Mouse (Mus musculus): ENCODE results near the gene Hist1h2ak. TPM values are rescaled to one million over a fixed set of nuclear protein-coding genes. Genes with fewer than 3 reads are reported as not detected.
"Not testable (repeated sequence)": the region's sequence is repeated elsewhere in the genome, so short reads cannot be mapped to it uniquely, and the experiment has no call there.

Hist1h2ak gene
- polyA plus RNA-seq, 1 experiment from 2014 or later: 7.5 TPM

- Histone ChIP-seq H3K4me2 (replicated peaks; ENCODE audit: low read depth, low read length) (peak overlapping the region; percentile 47; the same call in 1 of the 2 replicates), H3K4me1 (ENCODE audit: insufficient read depth, low read depth, low read length) (no peaks in the 10 kb centered on the region), H3K4me3 (ENCODE audit: low read depth, low read length) (peak overlapping the region; percentile 33; the same call in 1 of the 2 replicates), H3K36me3 (ENCODE audit: insufficient read depth, low read length) (no peaks in the 10 kb centered on the region), H3K27ac (ENCODE audit: low read length) (no peak overlapping the region), H3K9me3 (ENCODE audit: low read length) (no peaks in the 10 kb centered on the region), H3K9ac (replicated peaks; ENCODE audit: low read depth) (no peak overlapping the region), H3K27me3 (replicated peaks; ENCODE audit: insufficient read depth, low read length) (no peaks in the 10 kb centered on the region)
- TF ChIP-seq CTCF (IDR thresholded peaks at IDR 0.05) (no peak), EP300 (IDR thresholded peaks at IDR 0.05) (no peak)
- DNase-seq (ENCODE audit: low spot score) (peak; percentile 27), ATAC-seq (peak; percentile 24)
- 27% methylated on average over 13 of the region's 21 CpGs for WGBS
Observed at GRCm38 (mm10) chr13:21787760-21788593, 34.4 kb upstream of the Hist1h2ak start.

GRCm38 (mm10) chr13:21786899-21787629 is 33.4 kb upstream of the Hist1h2ak start, which contains the start of the genes Hist1h2an and Hist1h2bp:
Gene Hist1h2an, minus strand, starts transcription at chr13:21787218.
Gene Hist1h2bp, plus strand, starts transcription at chr13:21787461.
- TF ChIP-seq EP300 (IDR thresholded peaks at IDR 0.05): 0 out of 2 replicates have a peak, but pooled peaks have one; percentile 43
- ATAC-seq: peak; percentile 96
- under 1% methylated on average over 32 of the region's 63 CpGs for WGBS

GRCm38 (mm10) chr13:21786189-21786898 is 32.7 kb upstream of the Hist1h2ak start:
- 0 out of 2 replicates have a peak overlapping the region, but pooled peaks have one; percentile 21 for H3K27ac ChIP-seq (ENCODE audit: low read length)
- H3K27me3 ChIP-seq (replicated peaks; ENCODE audit: insufficient read depth, low read length): no peaks in the 10 kb centered on the region
- WGBS: 4% methylated on average over 8 of the region's 8 CpGs
- peak overlapping the region; percentile 33 for H3K4me3 ChIP-seq (ENCODE audit: low read depth, low read length)
- peaks cover 4% of the 10 kb centered on the region; the same call in 1 of the 2 replicates for H3K4me1 ChIP-seq (ENCODE audit: insufficient read depth, low read depth, low read length)
- peak overlapping the region; percentile 46 for H3K4me2 ChIP-seq (replicated peaks; ENCODE audit: low read depth, low read length)
- peak; percentile 38 for DNase-seq (ENCODE audit: low spot score)
- no peaks in the 10 kb centered on the region for H3K9me3 ChIP-seq (ENCODE audit: low read length)
- no peak overlapping the region for H3K9ac ChIP-seq (replicated peaks; ENCODE audit: low read depth)
- no peak for ATAC-seq
- H3K36me3 ChIP-seq (ENCODE audit: insufficient read depth, low read length): no peaks in the 10 kb centered on the region
- no peak for TF ChIP-seq EP300 (IDR thresholded peaks at IDR 0.05)
- no peak for TF ChIP-seq CTCF (IDR thresholded peaks at IDR 0.05)

More at GRCm38 (mm10) chr13:21786899-21787629, 33.4 kb upstream of the Hist1h2ak start, which contains the start of the genes Hist1h2an and Hist1h2bp:
- not testable (repeated sequence) for H3K9ac ChIP-seq (replicated peaks; ENCODE audit: low read depth); H3K27me3 ChIP-seq (replicated peaks; ENCODE audit: insufficient read depth, low read length); H3K9me3 ChIP-seq (ENCODE audit: low read length); H3K4me1 ChIP-seq (ENCODE audit: insufficient read depth, low read depth, low read length); H3K36me3 ChIP-seq (ENCODE audit: insufficient read depth, low read length)
- peak; percentile 98 for DNase-seq (ENCODE audit: low spot score)
- peak within 1 kb of the TSS; percentile 47 for H3K4me2 ChIP-seq (replicated peaks; ENCODE audit: low read depth, low read length)
- H3K4me3 ChIP-seq (ENCODE audit: low read depth, low read length): peak within 1 kb of the TSS; percentile 33
- H3K27ac ChIP-seq (ENCODE audit: low read length): 0 out of 2 replicates have a peak within 1 kb of the TSS, but pooled peaks have one; percentile 55

- ATAC-seq: no peak
- H3K4me3 ChIP-seq (ENCODE audit: low read depth, low read length): no peak overlapping the region
- TF ChIP-seq EP300 (IDR thresholded peaks at IDR 0.05): no peak
- no peak for TF ChIP-seq CTCF (IDR thresholded peaks at IDR 0.05)
- no peaks in the 10 kb centered on the region for H3K9me3 ChIP-seq (ENCODE audit: low read length)
- H3K4me1 ChIP-seq (ENCODE audit: insufficient read depth, low read depth, low read length): peaks cover 10% of the 10 kb centered on the region; the same call in 1 of the 2 replicates
- DNase-seq (ENCODE audit: low spot score): no peak
- H3K9ac ChIP-seq (replicated peaks; ENCODE audit: low read depth): no peak overlapping the region
- no peaks in the 10 kb centered on the region for H3K36me3 ChIP-seq (ENCODE audit: insufficient read depth, low read length)
- no peaks in the 10 kb centered on the region for H3K27me3 ChIP-seq (replicated peaks; ENCODE audit: insufficient read depth, low read length)
- no peak overlapping the region for H3K27ac ChIP-seq (ENCODE audit: low read length)
- H3K4me2 ChIP-seq (replicated peaks; ENCODE audit: low read depth, low read length): no peak overlapping the region
- WGBS: 36% methylated on average over 6 of the region's 6 CpGs
Observed at GRCm38 (mm10) chr13:21784311-21784710, 30.7 kb upstream of the Hist1h2ak start.

- no peak overlapping the region for H3K9ac ChIP-seq (replicated peaks; ENCODE audit: low read depth)
- H3K27ac ChIP-seq (ENCODE audit: low read length): peak overlapping the region; percentile 43; the same call in 1 of the 2 replicates
- H3K4me1 ChIP-seq (ENCODE audit: insufficient read depth, low read depth, low read length): peaks cover 10% of the 10 kb centered on the region; the same call in 1 of the 2 replicates
- peak overlapping the region; percentile 56 for H3K4me2 ChIP-seq (replicated peaks; ENCODE audit: low read depth, low read length)
- no peaks in the 10 kb centered on the region for H3K9me3 ChIP-seq (ENCODE audit: low read length)
- DNase-seq (ENCODE audit: low spot score) (peak; percentile 50), ATAC-seq (no peak)
- H3K27me3 ChIP-seq (replicated peaks; ENCODE audit: insufficient read depth, low read length): no peaks in the 10 kb centered on the region
- WGBS: 1% methylated on average over 9 of the region's 9 CpGs
- TF ChIP-seq CTCF (IDR thresholded peaks at IDR 0.05): no peak
- no peak for TF ChIP-seq EP300 (IDR thresholded peaks at IDR 0.05)
- H3K36me3 ChIP-seq (ENCODE audit: insufficient read depth, low read length): no peaks in the 10 kb centered on the region
- peak overlapping the region; percentile 34 for H3K4me3 ChIP-seq (ENCODE audit: low read depth, low read length)
Observed at GRCm38 (mm10) chr13:21783734-21784161, 30.1 kb upstream of the Hist1h2ak start.

Data from lung, postnatal 0 days (tissue).